Mouse (Mus musculus): ENCODE data around the gene Polr2c.

DNA sequence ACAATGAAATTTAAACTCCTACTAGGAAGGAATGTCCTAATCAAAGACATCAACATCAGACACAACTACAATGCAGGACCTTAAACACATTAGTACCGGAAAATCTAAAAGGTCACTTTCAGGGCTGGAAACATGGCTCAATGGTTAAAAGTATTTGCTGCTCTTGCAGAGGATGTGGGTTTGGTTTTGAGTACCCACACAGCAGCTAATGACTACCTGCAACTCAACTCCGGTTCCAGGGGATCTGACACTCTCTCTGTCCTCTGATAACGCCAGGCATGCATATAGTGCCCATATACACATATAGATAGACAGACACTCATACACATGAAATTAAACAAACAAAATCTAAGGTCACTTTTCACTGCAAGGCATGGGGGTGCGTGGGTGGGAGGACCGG, 31.0 kb upstream of the Polr2c start:
- TF ChIP-seq CTCF (IDR thresholded peaks at IDR 0.05; ENCODE audit: low read depth), result no peak
- TF ChIP-seq EP300 (IDR thresholded peaks at IDR 0.05; ENCODE audit: low read depth), result no peak
